ENCODE assay signal across 8 mouse cellular contexts in genomic region chr19:6951994-6952711, GRCm38 (mm10). TPM values are rescaled to one million over a fixed set of nuclear protein-coding genes. Genes with fewer than 3 reads are reported as not detected.
DNase-seq lines count a peak whose midpoint lies in the region; ATAC-seq and TF ChIP-seq lines count a peak whose summit lies in the region.

No protein-coding gene starts in this region.

- H3K36me3 ChIP-seq in erythroblast, embryonic 14.5 days (ENCODE audit: control insufficient read depth): peaks cover 24% of the 10 kb centered on the region
- peaks cover 28% of the 10 kb centered on the region for H3K36me3 ChIP-seq in heart, embryonic 12.5 days
- H3K36me3 ChIP-seq in kidney, embryonic 15.5 days: peaks cover 37% of the 10 kb centered on the region
- peaks cover 14% of the 10 kb centered on the region for H3K36me3 ChIP-seq in liver, embryonic 13.5 days
- peaks cover 28% of the 10 kb centered on the region for H3K36me3 ChIP-seq in stomach, embryonic 15.5 days

- peak overlapping the region; percentile 80 for H3K9ac ChIP-seq in heart, embryonic 12.5 days
- peak overlapping the region; percentile 68 for H3K9ac ChIP-seq in kidney, embryonic 15.5 days
- peak overlapping the region; percentile 82 for H3K9ac ChIP-seq in liver, embryonic 13.5 days
- peak overlapping the region; percentile 4 for H3K9ac ChIP-seq in stomach, embryonic 15.5 days

- H3K27ac ChIP-seq in bone marrow, adult 2 months (ENCODE audit: control insufficient read depth, insufficient read depth, low read depth, low read length, poor library complexity): peak overlapping the region; percentile 85
- H3K27ac ChIP-seq in heart, embryonic 12.5 days (ENCODE audit: poor library complexity, severe bottlenecking): peak overlapping the region; percentile 98
- peak overlapping the region; percentile 96 for H3K27ac ChIP-seq in kidney, embryonic 15.5 days
- H3K27ac ChIP-seq in liver, embryonic 13.5 days: peak overlapping the region; percentile 93
- H3K27ac ChIP-seq in stomach, embryonic 15.5 days: peak overlapping the region; percentile 97

- peak overlapping the region; percentile 84 for H3K4me3 ChIP-seq in bone marrow, adult 2 months (replicated peaks; ENCODE audit: control insufficient read depth, low read depth, low read length)
- H3K4me3 ChIP-seq in erythroblast, embryonic 14.5 days (replicated peaks): peak overlapping the region; percentile 72
- peak overlapping the region; percentile 63 for H3K4me3 ChIP-seq in heart, embryonic 12.5 days
- peak overlapping the region; percentile 54 for H3K4me3 ChIP-seq in kidney, embryonic 15.5 days (replicated peaks)
- H3K4me3 ChIP-seq in liver, embryonic 13.5 days (replicated peaks): peak overlapping the region; percentile 74
- peak overlapping the region; percentile 59 for H3K4me3 ChIP-seq in stomach, embryonic 15.5 days (replicated peaks)

- TF ChIP-seq CTCF in bone marrow, adult 2 months (IDR thresholded peaks at IDR 0.05; ENCODE audit: control insufficient read depth, insufficient read depth, low read length): no peak

- H3K9me3 ChIP-seq in erythroblast, embryonic 14.5 days (ENCODE audit: control insufficient read depth, low read length): no peaks in the 10 kb centered on the region
- no peaks in the 10 kb centered on the region for H3K9me3 ChIP-seq in heart, embryonic 12.5 days (replicated peaks)
- H3K9me3 ChIP-seq in kidney, embryonic 15.5 days (replicated peaks): no peaks in the 10 kb centered on the region
- no peaks in the 10 kb centered on the region for H3K9me3 ChIP-seq in liver, embryonic 13.5 days (replicated peaks)
- no peaks in the 10 kb centered on the region for H3K9me3 ChIP-seq in stomach, embryonic 15.5 days

- peak overlapping the region; percentile 78 for H3K4me2 ChIP-seq in heart, embryonic 12.5 days
- H3K4me2 ChIP-seq in kidney, embryonic 15.5 days: peak overlapping the region; percentile 92
- peak overlapping the region; percentile 92 for H3K4me2 ChIP-seq in liver, embryonic 13.5 days
- peak overlapping the region; percentile 78 for H3K4me2 ChIP-seq in stomach, embryonic 15.5 days

- peak; percentile 89 for DNase-seq in 3T3-L1 (ENCODE audit: low read depth, low spot score)
- peak; percentile 54 for DNase-seq in liver, embryonic 13.5 days
- peak; percentile 54 for DNase-seq in naive thymus-derived CD4-positive, alpha-beta T cell, adult 2 months (ENCODE audit: low read depth)

- TF ChIP-seq POLR2A in bone marrow, adult 2 months (IDR thresholded peaks at IDR 0.05; ENCODE audit: borderline replicate concordance, control insufficient read depth, low read depth, low read length): 0 out of 2 replicates have a peak, but pooled peaks have one; percentile 7

- peak; percentile 43 for ATAC-seq in heart, embryonic 12.5 days (ENCODE audit: insufficient number of reproducible peaks, low FRiP score)
- ATAC-seq in kidney, embryonic 15.5 days (replicated peaks; ENCODE audit: low FRiP score): peak; percentile 40
- ATAC-seq in liver, embryonic 13.5 days (ENCODE audit: low read depth): peak; percentile 45
- ATAC-seq in stomach, embryonic 15.5 days (ENCODE audit: insufficient read depth, low FRiP score, low read depth): peak; percentile 29

- WGBS in bone marrow, adult 2 months: 3% methylated on average over 31 of the region's 31 CpGs
- 1% methylated on average over 31 of the region's 31 CpGs for WGBS in heart, embryonic 12.5 days
- WGBS in kidney, embryonic 15.5 days: 1% methylated on average over 31 of the region's 31 CpGs
- WGBS in liver, embryonic 13.5 days (ENCODE audit: insufficient replicate concordance): 3% methylated on average over 31 of the region's 31 CpGs
- WGBS in stomach, embryonic 15.5 days: 3% methylated on average over 31 of the region's 31 CpGs

- H3K4me1 ChIP-seq in bone marrow, adult 2 months (ENCODE audit: control insufficient read depth, insufficient read depth, low read length): peaks cover 2% of the 10 kb centered on the region; the same call in 1 of the 2 replicates
- peaks cover 53% of the 10 kb centered on the region for H3K4me1 ChIP-seq in erythroblast, embryonic 14.5 days (ENCODE audit: control insufficient read depth)
- peaks cover 44% of the 10 kb centered on the region for H3K4me1 ChIP-seq in heart, embryonic 12.5 days (replicated peaks)
- peaks cover 29% of the 10 kb centered on the region for H3K4me1 ChIP-seq in kidney, embryonic 15.5 days
- H3K4me1 ChIP-seq in liver, embryonic 13.5 days (replicated peaks): peaks cover 51% of the 10 kb centered on the region
- H3K4me1 ChIP-seq in stomach, embryonic 15.5 days: peaks cover 16% of the 10 kb centered on the region

- no peaks in the 10 kb centered on the region for H3K27me3 ChIP-seq in erythroblast, embryonic 14.5 days (ENCODE audit: control insufficient read depth)
- no peaks in the 10 kb centered on the region for H3K27me3 ChIP-seq in heart, embryonic 12.5 days (replicated peaks)
- H3K27me3 ChIP-seq in kidney, embryonic 15.5 days: no peaks in the 10 kb centered on the region
- H3K27me3 ChIP-seq in liver, embryonic 13.5 days: no peaks in the 10 kb centered on the region
- no peaks in the 10 kb centered on the region for H3K27me3 ChIP-seq in stomach, embryonic 15.5 days (replicated peaks)

RNA-seq across cellular contexts. Expression of gene Gpr137, which starts 9.9 kb away (rescaled TPM):
- polyA plus RNA-seq in bone marrow, adult 2 months (2011; ENCODE audit: insufficient read depth, insufficient read length, low replicate concordance, missing spikeins): 18.7 and 31.9 TPM in 2 replicates
- polyA plus RNA-seq in erythroblast, embryonic 14.5 days (2012): 1.5 and 2.0 TPM in 2 replicates
- polyA plus RNA-seq in heart, embryonic 12.5 days (2016; fragmentation: Nextera tagmentation; extraction: Ambion mirVana): 21.0 and 23.7 TPM in 2 replicates
- 30.4 and 32.9 TPM in 2 replicates for polyA plus RNA-seq in kidney, embryonic 15.5 days (2015; fragmentation: Nextera tagmentation; extraction: Ambion mirVana)
- 6.4 and 7.3 TPM in 2 replicates for polyA plus RNA-seq in liver, embryonic 13.5 days (2015; fragmentation: Nextera tagmentation; extraction: Ambion mirVana)
- 26.7 and 29.9 TPM in 2 replicates for polyA plus RNA-seq in stomach, embryonic 15.5 days (2015; fragmentation: Nextera tagmentation; extraction: Ambion mirVana)

RNA-seq across cellular contexts. Expression of gene Bad, which starts 10.5 kb away (rescaled TPM):
- 15.4 and 20.4 TPM in 2 replicates for polyA plus RNA-seq in bone marrow, adult 2 months (2011; ENCODE audit: insufficient read depth, insufficient read length, low replicate concordance, missing spikeins)
- 4.3 and 6.1 TPM in 2 replicates for polyA plus RNA-seq in erythroblast, embryonic 14.5 days (2012)
- polyA plus RNA-seq in heart, embryonic 12.5 days (2016; fragmentation: Nextera tagmentation; extraction: Ambion mirVana): 53.4 and 54.5 TPM in 2 replicates
- polyA plus RNA-seq in kidney, embryonic 15.5 days (2015; fragmentation: Nextera tagmentation; extraction: Ambion mirVana): 68.4 and 75.5 TPM in 2 replicates
- 32.2 and 34.6 TPM in 2 replicates for polyA plus RNA-seq in liver, embryonic 13.5 days (2015; fragmentation: Nextera tagmentation; extraction: Ambion mirVana)
- 71.6 and 75.8 TPM in 2 replicates for polyA plus RNA-seq in stomach, embryonic 15.5 days (2015; fragmentation: Nextera tagmentation; extraction: Ambion mirVana)

RNA-seq across cellular contexts. Expression of gene Kcnk4, which starts 17.8 kb away (rescaled TPM):
- not detected in 2 replicates for polyA plus RNA-seq in bone marrow, adult 2 months (2011; ENCODE audit: insufficient read depth, insufficient read length, low replicate concordance, missing spikeins)
- not detected in 2 replicates for polyA plus RNA-seq in erythroblast, embryonic 14.5 days (2012)
- 0.14 and 0.29 TPM in 2 replicates for polyA plus RNA-seq in heart, embryonic 12.5 days (2016; fragmentation: Nextera tagmentation; extraction: Ambion mirVana)
- 0.14 and 0.45 TPM in 2 replicates for polyA plus RNA-seq in kidney, embryonic 15.5 days (2015; fragmentation: Nextera tagmentation; extraction: Ambion mirVana)
- polyA plus RNA-seq in liver, embryonic 13.5 days (2015; fragmentation: Nextera tagmentation; extraction: Ambion mirVana): 0.06 TPM in 1 of 2 replicates, not detected in the other
- polyA plus RNA-seq in stomach, embryonic 15.5 days (2015; fragmentation: Nextera tagmentation; extraction: Ambion mirVana): 0.67 and 0.86 TPM in 2 replicates

RNA-seq across cellular contexts. Expression of gene Ppp1r14b, which starts 22.6 kb away (rescaled TPM):
- 83.5 and 137 TPM in 2 replicates for polyA plus RNA-seq in bone marrow, adult 2 months (2011; ENCODE audit: insufficient read depth, insufficient read length, low replicate concordance, missing spikeins)
- 15.6 and 17.4 TPM in 2 replicates for polyA plus RNA-seq in erythroblast, embryonic 14.5 days (2012)
- 194 and 198 TPM in 2 replicates for polyA plus RNA-seq in heart, embryonic 12.5 days (2016; fragmentation: Nextera tagmentation; extraction: Ambion mirVana)
- polyA plus RNA-seq in kidney, embryonic 15.5 days (2015; fragmentation: Nextera tagmentation; extraction: Ambion mirVana): 139 and 160 TPM in 2 replicates
- polyA plus RNA-seq in liver, embryonic 13.5 days (2015; fragmentation: Nextera tagmentation; extraction: Ambion mirVana): 73.6 and 81.7 TPM in 2 replicates
- 165 and 184 TPM in 2 replicates for polyA plus RNA-seq in stomach, embryonic 15.5 days (2015; fragmentation: Nextera tagmentation; extraction: Ambion mirVana)

RNA-seq across cellular contexts. Expression of gene Plcb3, which starts 24.1 kb away (rescaled TPM):
- polyA plus RNA-seq in bone marrow, adult 2 months (2011; ENCODE audit: insufficient read depth, insufficient read length, low replicate concordance, missing spikeins): 9.7 and 14.6 TPM in 2 replicates
- polyA plus RNA-seq in erythroblast, embryonic 14.5 days (2012): 0.12 and 0.22 TPM in 2 replicates
- polyA plus RNA-seq in heart, embryonic 12.5 days (2016; fragmentation: Nextera tagmentation; extraction: Ambion mirVana): 26.6 and 28.9 TPM in 2 replicates
- polyA plus RNA-seq in kidney, embryonic 15.5 days (2015; fragmentation: Nextera tagmentation; extraction: Ambion mirVana): 42.5 and 44.8 TPM in 2 replicates
- polyA plus RNA-seq in liver, embryonic 13.5 days (2015; fragmentation: Nextera tagmentation; extraction: Ambion mirVana): 5.6 and 6.3 TPM in 2 replicates
- 81.3 and 92.2 TPM in 2 replicates for polyA plus RNA-seq in stomach, embryonic 15.5 days (2015; fragmentation: Nextera tagmentation; extraction: Ambion mirVana)

Comparison
In these comparisons a context has a peak if more than half of its experiments do, and no peak if none do; other contexts are left out.
1. Peak in every context shown above with its lines: DNase-seq, ATAC-seq, H3K4me3 ChIP-seq and H3K27ac ChIP-seq.
2. H3K9ac ChIP-seq: peak in every context shown above with its lines; median percentile 82 in liver, embryonic 13.5 days; 80 in heart, embryonic 12.5 days; 68 in kidney, embryonic 15.5 days; 4 in stomach, embryonic 15.5 days.